ENCODE assay signal across 10 mouse cellular contexts in the genomic region with DNA sequence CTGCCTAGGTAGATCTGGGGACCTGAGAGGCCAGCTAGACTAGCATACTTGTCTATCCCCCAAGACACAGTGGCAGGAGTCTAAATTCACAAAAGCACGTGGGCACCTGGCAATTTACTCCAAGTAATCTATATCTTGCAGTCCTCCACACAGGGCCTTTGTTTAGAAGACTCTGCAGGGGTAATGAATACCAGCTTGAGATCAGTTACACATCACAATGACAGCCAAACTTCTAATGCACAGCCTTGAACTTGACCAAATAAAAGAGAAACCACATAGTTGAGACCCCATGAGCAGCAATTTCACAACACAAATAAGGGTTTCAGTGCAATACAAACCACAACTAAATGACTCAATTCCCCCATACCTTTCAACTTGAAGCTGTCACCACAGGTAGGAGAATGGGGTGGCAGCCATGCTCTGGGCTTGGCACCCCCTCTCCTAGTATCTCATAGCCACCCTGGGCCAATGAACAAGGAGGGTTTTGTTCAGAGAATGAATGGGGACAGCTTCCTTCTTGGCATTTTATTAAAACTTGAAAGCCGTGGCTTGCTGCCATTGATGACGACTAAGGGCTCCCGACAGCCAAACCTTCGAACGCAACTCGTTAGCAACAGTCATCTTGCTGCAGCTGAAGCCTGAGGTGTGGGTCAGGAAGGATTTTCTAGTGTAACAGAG.
DNase-seq lines count a peak whose midpoint lies in the region; ATAC-seq and TF ChIP-seq lines count a peak whose summit lies in the region.
"Had no signal": no experiment of that assay in that cellular context is flagged by ENCODE, and none has a peak within 500 bp of the region (broad histone marks: within the 10 kb centered on the region; RNA-seq: fewer than 3 reads in every experiment).

No protein-coding gene starts in this region.

- no peak overlapping the region for H3K4me3 ChIP-seq in forebrain, embryonic 13.5 days
- H3K4me3 ChIP-seq in lung, adult 2 months (replicated peaks; ENCODE audit: extremely low read depth, low read depth, low read length), result no peak overlapping the region
- H3K4me3 ChIP-seq: left cerebral cortex, adult 2 months had no signal

- peak; percentile 66 for DNase-seq in testis, postnatal 10 days (ENCODE audit: low spot score)
- no peak for DNase-seq in testis, postnatal 14 days (ENCODE audit: low spot score)
- peak; percentile 55 to 76 for DNase-seq in layer of hippocampus, postnatal 14 days (ENCODE audit: low spot score in 2 of 2)
- peak; percentile 62 for DNase-seq in right cerebral cortex, postnatal 4 days
- DNase-seq in ovary, adult 18-20 months (ENCODE audit: low spot score), result no peak
- no peak for DNase-seq in spleen, postnatal 36 days (ENCODE audit: low spot score in 2 of 2)
- no peak for DNase-seq in lung, adult 2 months
- DNase-seq: lung, postnatal 36 days had no signal

- TF ChIP-seq POLR2A in lung, adult 2 months (IDR thresholded peaks at IDR 0.05; ENCODE audit: borderline replicate concordance, extremely low read depth, low read depth, low read length), result no peak

- H3K9me3 ChIP-seq in forebrain, embryonic 13.5 days (replicated peaks), result no peaks in the 10 kb centered on the region

- peaks cover 46% of the 10 kb centered on the region for H3K4me1 ChIP-seq in forebrain, embryonic 13.5 days
- H3K4me1 ChIP-seq in lung, adult 2 months (ENCODE audit: control insufficient read depth, insufficient read depth, low read length), result no peaks in the 10 kb centered on the region; the same call in 1 of the 2 replicates

- ATAC-seq in forebrain, embryonic 13.5 days, result peak; percentile 77

- no peak for TF ChIP-seq CTCF in lung, adult 2 months (IDR thresholded peaks at IDR 0.05; ENCODE audit: insufficient read depth, low read length)

- 13% methylated on average over 7 of the region's 7 CpGs for WGBS in forebrain, embryonic 13.5 days
- 64% methylated on average over 7 of the region's 7 CpGs for WGBS in lung, adult 2 months

- no peaks in the 10 kb centered on the region for H3K27me3 ChIP-seq in forebrain, embryonic 13.5 days

- H3K9ac ChIP-seq in forebrain, embryonic 13.5 days, result no peak overlapping the region

- H3K36me3 ChIP-seq in forebrain, embryonic 13.5 days (ENCODE audit: poor library complexity, severe bottlenecking), result peaks cover 24% of the 10 kb centered on the region

- H3K27ac ChIP-seq in forebrain, embryonic 13.5 days, result peak overlapping the region; percentile 92
- H3K27ac ChIP-seq: left cerebral cortex, adult 2 months had no signal

- no peak overlapping the region for H3K4me2 ChIP-seq in forebrain, embryonic 13.5 days

Comparison
In these comparisons a context has a peak if more than half of its experiments do, and no peak if none do; other contexts are left out.
1. DNase-seq: peak in testis, postnatal 10 days (single experiment), layer of hippocampus, postnatal 14 days (2 of 2) and right cerebral cortex, postnatal 4 days (single experiment); none in testis, postnatal 14 days (single experiment), ovary, adult 18-20 months (single experiment), spleen, postnatal 36 days (0 of 2) and lung, adult 2 months (single experiment).